Mouse (Mus musculus): ENCODE results near the gene Gadl1. TPM values are rescaled to one million over a fixed set of nuclear protein-coding genes. Genes with fewer than 3 reads are reported as not detected.

Gene Gadl1
- polyA plus RNA-seq, 1 experiment, result 3.6 TPM

GRCm38 (mm10) chr9:116016221-116016620 is 107.0 kb downstream of the Gadl1 start:
- no peak overlapping the region for H3K4me2 ChIP-seq (ENCODE audit: low read depth)
- no peaks in the 10 kb centered on the region for H3K27me3 ChIP-seq (ENCODE audit: control insufficient read depth, insufficient read depth, insufficient read length)
- TF ChIP-seq MYOD1 (IDR thresholded peaks at IDR 0.05; ENCODE audit: control insufficient read depth in 1 of 3, insufficient read length in 2 of 3, low read depth in 2 of 3) (no peak), CEBPB (IDR thresholded peaks at IDR 0.05; ENCODE audit: insufficient read depth, poor library complexity, severe bottlenecking) (no peak), USF1 (IDR thresholded peaks at IDR 0.05; ENCODE audit: low read depth) (no peak), POLR2AphosphoS2 (IDR thresholded peaks at IDR 0.05; ENCODE audit: insufficient read length, low read depth) (no peak), MAX (IDR thresholded peaks at IDR 0.05; ENCODE audit: low read depth) (no peak), REST (IDR thresholded peaks at IDR 0.05; ENCODE audit: insufficient read depth, insufficient read length) (no peak), TCF3 (IDR thresholded peaks at IDR 0.05; ENCODE audit: insufficient read length, low read depth) (no peak), MYOG (IDR thresholded peaks at IDR 0.05; ENCODE audit: control insufficient read depth in 1 of 3, insufficient read depth in 1 of 3, insufficient read length in 2 of 3, low read depth in 2 of 3) (no peak), POLR2A (IDR thresholded peaks at IDR 0.05; ENCODE audit: insufficient read length, low read depth) (no peak), SRF (IDR thresholded peaks at IDR 0.05; ENCODE audit: control insufficient read depth, insufficient read length, low read depth) (no peak), E2F4 (IDR thresholded peaks at IDR 0.05; ENCODE audit: insufficient read depth) (no peak), TCF12 (IDR thresholded peaks at IDR 0.05; ENCODE audit: insufficient read depth, poor library complexity, severe bottlenecking) (no peak)
- H3ac ChIP-seq (ENCODE audit: control insufficient read depth, insufficient read length), result no peak overlapping the region
- no peak overlapping the region for H3K4me3 ChIP-seq
- no peaks in the 10 kb centered on the region for H3K36me3 ChIP-seq (ENCODE audit: control insufficient read depth, insufficient read depth)
- H3K79me2 ChIP-seq (ENCODE audit: control insufficient read depth, insufficient read depth), result no peaks in the 10 kb centered on the region

GRCm38 (mm10) chr9:116017091-116017490 is 107.8 kb downstream of the Gadl1 start:
- Histone ChIP-seq H3ac (ENCODE audit: control insufficient read depth, insufficient read length) (no peak overlapping the region), H3K79me2 (ENCODE audit: control insufficient read depth, insufficient read depth) (no peaks in the 10 kb centered on the region)
- TF ChIP-seq MAX (IDR thresholded peaks at IDR 0.05; ENCODE audit: low read depth), result no peak
- TF ChIP-seq MYOG (IDR thresholded peaks at IDR 0.05; ENCODE audit: control insufficient read depth in 1 of 3, insufficient read depth in 1 of 3, insufficient read length in 2 of 3, low read depth in 2 of 3), result no peak
- no peak for TF ChIP-seq E2F4 (IDR thresholded peaks at IDR 0.05; ENCODE audit: insufficient read depth)
- no peak for TF ChIP-seq REST (IDR thresholded peaks at IDR 0.05; ENCODE audit: insufficient read depth, insufficient read length)
- no peak for TF ChIP-seq CEBPB (IDR thresholded peaks at IDR 0.05; ENCODE audit: insufficient read depth, poor library complexity, severe bottlenecking)
- no peak for TF ChIP-seq USF1 (IDR thresholded peaks at IDR 0.05; ENCODE audit: low read depth)
- TF ChIP-seq TCF3 (IDR thresholded peaks at IDR 0.05; ENCODE audit: insufficient read length, low read depth), result no peak
- TF ChIP-seq MYOD1 (IDR thresholded peaks at IDR 0.05; ENCODE audit: control insufficient read depth in 1 of 3, insufficient read length in 2 of 3, low read depth in 2 of 3), result no peak

GRCm38 (mm10) chr9:116018586-116018985 is 109.3 kb downstream of the Gadl1 start:
- TF ChIP-seq SRF (IDR thresholded peaks at IDR 0.05; ENCODE audit: control insufficient read depth, insufficient read length, low read depth), result no peak
- no peak for TF ChIP-seq E2F4 (IDR thresholded peaks at IDR 0.05; ENCODE audit: insufficient read depth)
- no peak overlapping the region for H3K4me3 ChIP-seq
- no peaks in the 10 kb centered on the region for H3K79me2 ChIP-seq (ENCODE audit: control insufficient read depth, insufficient read depth)
- H3K36me3 ChIP-seq (ENCODE audit: control insufficient read depth, insufficient read depth), result no peaks in the 10 kb centered on the region
- H3ac ChIP-seq (ENCODE audit: control insufficient read depth, insufficient read length), result no peak overlapping the region
- no peak overlapping the region for H3K4me2 ChIP-seq (ENCODE audit: low read depth)
- no peaks in the 10 kb centered on the region for H3K27me3 ChIP-seq (ENCODE audit: control insufficient read depth, insufficient read depth, insufficient read length)

More at GRCm38 (mm10) chr9:116017091-116017490, 107.8 kb downstream of the Gadl1 start:
- Histone ChIP-seq H3K27me3 (ENCODE audit: control insufficient read depth, insufficient read depth, insufficient read length) (no peaks in the 10 kb centered on the region), H3K36me3 (ENCODE audit: control insufficient read depth, insufficient read depth) (no peaks in the 10 kb centered on the region), H3K4me3 (no peak overlapping the region), H3K4me2 (ENCODE audit: low read depth) (no peak overlapping the region)

DNA sequence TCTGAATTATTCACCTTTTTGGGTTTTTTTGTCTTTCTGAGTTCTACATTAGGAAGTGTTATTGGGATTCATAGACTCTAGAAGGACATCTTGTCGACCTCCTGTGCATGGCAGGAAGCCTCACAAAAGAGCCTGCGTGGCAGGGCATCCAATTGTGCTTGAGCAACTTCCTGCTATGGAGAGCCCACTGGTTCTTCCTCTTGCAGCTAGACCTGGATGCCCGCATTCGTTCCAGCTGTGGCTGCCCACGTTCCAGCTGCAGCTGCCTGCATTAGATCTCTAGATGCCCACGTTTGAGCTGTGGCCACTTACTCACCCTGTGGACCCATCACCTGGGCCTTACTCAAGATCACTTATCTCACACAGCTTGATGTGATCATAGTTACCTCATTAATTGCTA is 116.1 kb downstream of the Gadl1 start:
- no peak overlapping the region for H3ac ChIP-seq (ENCODE audit: control insufficient read depth, insufficient read length)
- H3K36me3 ChIP-seq (ENCODE audit: control insufficient read depth, insufficient read depth), result no peaks in the 10 kb centered on the region
- no peak overlapping the region for H3K4me3 ChIP-seq
- H3K27me3 ChIP-seq (ENCODE audit: control insufficient read depth, insufficient read depth, insufficient read length), result no peaks in the 10 kb centered on the region
- no peak overlapping the region for H3K4me2 ChIP-seq (ENCODE audit: low read depth)
- TF ChIP-seq MAX (IDR thresholded peaks at IDR 0.05; ENCODE audit: low read depth), result no peak
- TF ChIP-seq MYOD1 (IDR thresholded peaks at IDR 0.05; ENCODE audit: control insufficient read depth in 1 of 3, insufficient read length in 2 of 3, low read depth in 2 of 3), result no peak
- no peak for TF ChIP-seq TCF3 (IDR thresholded peaks at IDR 0.05; ENCODE audit: insufficient read length, low read depth)
- no peak for TF ChIP-seq TCF12 (IDR thresholded peaks at IDR 0.05; ENCODE audit: insufficient read depth, poor library complexity, severe bottlenecking)
- no peak for TF ChIP-seq MYOG (IDR thresholded peaks at IDR 0.05; ENCODE audit: control insufficient read depth in 1 of 3, insufficient read depth in 1 of 3, insufficient read length in 2 of 3, low read depth in 2 of 3)
- TF ChIP-seq E2F4 (IDR thresholded peaks at IDR 0.05; ENCODE audit: insufficient read depth), result no peak
- no peak for TF ChIP-seq POLR2AphosphoS2 (IDR thresholded peaks at IDR 0.05; ENCODE audit: insufficient read length, low read depth)
- TF ChIP-seq CEBPB (IDR thresholded peaks at IDR 0.05; ENCODE audit: insufficient read depth, poor library complexity, severe bottlenecking), result no peak
- TF ChIP-seq USF1 (IDR thresholded peaks at IDR 0.05; ENCODE audit: low read depth), result no peak
- no peak for TF ChIP-seq SRF (IDR thresholded peaks at IDR 0.05; ENCODE audit: control insufficient read depth, insufficient read length, low read depth)
- no peak for TF ChIP-seq POLR2A (IDR thresholded peaks at IDR 0.05; ENCODE audit: insufficient read length, low read depth)
- H3K79me2 ChIP-seq (ENCODE audit: control insufficient read depth, insufficient read depth), result no peaks in the 10 kb centered on the region

GRCm38 (mm10) chr9:116029076-116029475 is 119.8 kb downstream of the Gadl1 start:
- H3K36me3 ChIP-seq (ENCODE audit: control insufficient read depth, insufficient read depth), result no peaks in the 10 kb centered on the region
- no peak overlapping the region for H3K4me3 ChIP-seq
- H3K27me3 ChIP-seq (ENCODE audit: control insufficient read depth, insufficient read depth, insufficient read length), result no peaks in the 10 kb centered on the region
- H3ac ChIP-seq (ENCODE audit: control insufficient read depth, insufficient read length), result no peak overlapping the region
- no peak overlapping the region for H3K4me2 ChIP-seq (ENCODE audit: low read depth)
- H3K79me2 ChIP-seq (ENCODE audit: control insufficient read depth, insufficient read depth), result no peaks in the 10 kb centered on the region
- TF ChIP-seq TCF3 (IDR thresholded peaks at IDR 0.05; ENCODE audit: insufficient read length, low read depth) (no peak), MAX (IDR thresholded peaks at IDR 0.05; ENCODE audit: low read depth) (no peak), TCF12 (IDR thresholded peaks at IDR 0.05; ENCODE audit: insufficient read depth, poor library complexity, severe bottlenecking) (no peak), E2F4 (IDR thresholded peaks at IDR 0.05; ENCODE audit: insufficient read depth) (no peak), SRF (IDR thresholded peaks at IDR 0.05; ENCODE audit: control insufficient read depth, insufficient read length, low read depth) (no peak), POLR2AphosphoS2 (IDR thresholded peaks at IDR 0.05; ENCODE audit: insufficient read length, low read depth) (no peak), MYOD1 (IDR thresholded peaks at IDR 0.05; ENCODE audit: control insufficient read depth in 1 of 3, insufficient read length in 2 of 3, low read depth in 2 of 3) (no peak)
